Comparison of ENCODE assay signal across 17 mouse cellular contexts in the genomic region with DNA sequence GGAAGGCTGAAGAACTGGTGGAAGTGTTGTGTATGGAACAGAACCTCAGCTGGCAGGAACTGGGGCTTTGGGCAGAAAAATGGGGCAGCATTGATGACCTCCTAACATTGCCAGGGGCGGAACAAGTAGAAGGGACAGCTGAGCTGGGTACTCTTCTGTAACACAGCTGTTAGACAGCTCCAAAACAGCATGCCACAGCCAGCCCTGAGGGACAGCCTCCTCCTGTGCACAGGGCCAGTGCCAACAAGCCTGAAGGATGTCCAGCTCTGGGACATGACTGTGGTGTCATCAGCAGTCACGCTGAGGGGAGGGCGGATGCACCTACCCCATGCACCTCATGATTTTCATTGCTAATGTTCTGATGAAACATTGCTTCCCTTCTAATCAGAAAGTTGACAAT.
A peak's percentile ranks its signal among the peaks of the same experiment; 100 is the strongest.
DNase-seq lines count a peak whose midpoint lies in the region; ATAC-seq lines count a peak whose summit lies in the region.
"Had no signal": no experiment of that assay in that cellular context is flagged by ENCODE, and none has a peak within 500 bp of the region (broad histone marks: within the 10 kb centered on the region; RNA-seq: fewer than 3 reads in every experiment).

No protein-coding gene starts in this region.

- DNase-seq in forebrain, embryonic 11.5 days (ENCODE audit: low spot score), result no peak
- peak; percentile 48 for DNase-seq in gastrocnemius, postnatal 25 days
- no peak for DNase-seq in cerebellum, adult 8-10 months
- DNase-seq in left cerebral cortex, postnatal 25 days (ENCODE audit: low spot score in 2 of 2), result no peak
- DNase-seq: adrenal gland, adult 2 months; cerebellum, postnatal 14 days; heart, adult 2 months; kidney, adult 8-10 months; kidney, postnatal 25 days; liver, embryonic 13.5 days; thymus, postnatal 36 days had no signal

- WGBS in forebrain, embryonic 11.5 days, result 86% methylated on average over 3 of the region's 3 CpGs
- 85% methylated on average over 3 of the region's 3 CpGs for WGBS in forebrain, embryonic 15.5 days
- 79% methylated on average over 3 of the region's 3 CpGs for WGBS in midbrain, embryonic 13.5 days
- WGBS in midbrain, embryonic 16.5 days, result 85% methylated on average over 3 of the region's 3 CpGs
- WGBS in neural tube, embryonic 15.5 days, result 68% methylated on average over 3 of the region's 3 CpGs

- no peaks in the 10 kb centered on the region for H3K9me3 ChIP-seq in forebrain, embryonic 11.5 days (ENCODE audit: control insufficient read depth, low read length)
- H3K9me3 ChIP-seq in forebrain, embryonic 15.5 days, result no peaks in the 10 kb centered on the region; the same call in 1 of the 2 replicates
- no peaks in the 10 kb centered on the region for H3K9me3 ChIP-seq in midbrain, embryonic 13.5 days
- no peaks in the 10 kb centered on the region for H3K9me3 ChIP-seq in midbrain, embryonic 16.5 days (replicated peaks; ENCODE audit: control insufficient read depth, low read length, poor library complexity, severe bottlenecking)
- H3K9me3 ChIP-seq in neural tube, embryonic 15.5 days (replicated peaks), result no peaks in the 10 kb centered on the region
- H3K9me3 ChIP-seq: liver, embryonic 13.5 days had no signal

- no peak overlapping the region for H3K4me2 ChIP-seq in forebrain, embryonic 11.5 days (ENCODE audit: low read depth, low read length, severe bottlenecking)
- no peak overlapping the region for H3K4me2 ChIP-seq in forebrain, embryonic 15.5 days (replicated peaks)
- H3K4me2 ChIP-seq in midbrain, embryonic 13.5 days (replicated peaks), result no peak overlapping the region
- H3K4me2 ChIP-seq in midbrain, embryonic 16.5 days (ENCODE audit: low read length), result no peak overlapping the region
- H3K4me2 ChIP-seq in neural tube, embryonic 15.5 days, result no peak overlapping the region
- H3K4me2 ChIP-seq: liver, embryonic 13.5 days had no signal

- no peak overlapping the region for H3K9ac ChIP-seq in forebrain, embryonic 11.5 days (ENCODE audit: low read length)
- no peak overlapping the region for H3K9ac ChIP-seq in forebrain, embryonic 15.5 days (replicated peaks)
- H3K9ac ChIP-seq in midbrain, embryonic 13.5 days (replicated peaks), result no peak overlapping the region
- no peak overlapping the region for H3K9ac ChIP-seq in midbrain, embryonic 16.5 days (ENCODE audit: low read depth, low read length)
- no peak overlapping the region for H3K9ac ChIP-seq in neural tube, embryonic 15.5 days (replicated peaks)
- H3K9ac ChIP-seq: liver, embryonic 13.5 days had no signal

- H3K4me1 ChIP-seq in forebrain, embryonic 11.5 days (replicated peaks; ENCODE audit: control insufficient read depth, insufficient read depth, low read length), result peaks cover 21% of the 10 kb centered on the region
- peaks cover 52% of the 10 kb centered on the region for H3K4me1 ChIP-seq in forebrain, embryonic 15.5 days
- H3K4me1 ChIP-seq in midbrain, embryonic 13.5 days (replicated peaks), result peaks cover 69% of the 10 kb centered on the region
- H3K4me1 ChIP-seq in midbrain, embryonic 16.5 days (ENCODE audit: control insufficient read depth, insufficient read depth, low read length), result peaks cover 37% of the 10 kb centered on the region
- H3K4me1 ChIP-seq in neural tube, embryonic 15.5 days, result peaks cover 63% of the 10 kb centered on the region

- no peak for ATAC-seq in forebrain, embryonic 11.5 days (replicated peaks; ENCODE audit: low FRiP score)
- ATAC-seq in forebrain, embryonic 15.5 days (replicated peaks), result no peak
- ATAC-seq in midbrain, embryonic 13.5 days, result no peak
- ATAC-seq in midbrain, embryonic 16.5 days, result no peak
- no peak for ATAC-seq in neural tube, embryonic 15.5 days (ENCODE audit: low FRiP score)

- peak overlapping the region; percentile 74 for H3K27ac ChIP-seq in forebrain, embryonic 11.5 days (ENCODE audit: low read depth, low read length)
- no peak overlapping the region for H3K27ac ChIP-seq in forebrain, embryonic 15.5 days (replicated peaks)
- H3K27ac ChIP-seq in midbrain, embryonic 13.5 days, result peak overlapping the region; percentile 79
- no peak overlapping the region; the same call in 1 of the 2 replicates for H3K27ac ChIP-seq in midbrain, embryonic 16.5 days (ENCODE audit: low read length)
- H3K27ac ChIP-seq in neural tube, embryonic 15.5 days (replicated peaks), result 0 out of 2 replicates have a peak overlapping the region, but pooled peaks have one; percentile 70
- H3K27ac ChIP-seq: heart, adult 2 months; left cerebral cortex, adult 2 months; liver, embryonic 13.5 days had no signal

- no peaks in the 10 kb centered on the region for H3K27me3 ChIP-seq in forebrain, embryonic 11.5 days (ENCODE audit: control insufficient read depth, insufficient read depth, low read length)
- no peaks in the 10 kb centered on the region for H3K27me3 ChIP-seq in forebrain, embryonic 15.5 days
- H3K27me3 ChIP-seq in midbrain, embryonic 13.5 days, result no peaks in the 10 kb centered on the region
- no peaks in the 10 kb centered on the region for H3K27me3 ChIP-seq in midbrain, embryonic 16.5 days (ENCODE audit: control insufficient read depth, insufficient read depth, low read depth, low read length)
- H3K27me3 ChIP-seq in neural tube, embryonic 15.5 days (replicated peaks), result no peaks in the 10 kb centered on the region
- H3K27me3 ChIP-seq: liver, embryonic 13.5 days had no signal

- H3K4me3 ChIP-seq in forebrain, embryonic 11.5 days (ENCODE audit: low read depth, low read length), result no peak overlapping the region
- no peak overlapping the region for H3K4me3 ChIP-seq in forebrain, embryonic 15.5 days
- H3K4me3 ChIP-seq in midbrain, embryonic 13.5 days (replicated peaks), result no peak overlapping the region
- H3K4me3 ChIP-seq in midbrain, embryonic 16.5 days (ENCODE audit: low read depth, low read length), result no peak overlapping the region
- no peak overlapping the region for H3K4me3 ChIP-seq in neural tube, embryonic 15.5 days (replicated peaks)
- H3K4me3 ChIP-seq: erythroblast, embryonic 14.5 days; heart, adult 2 months; left cerebral cortex, adult 2 months; liver, embryonic 13.5 days had no signal

- intact Hi-C loops in left cerebral cortex, postnatal 25 days (cut with DNase I), result no loop called here

- no peaks in the 10 kb centered on the region for H3K36me3 ChIP-seq in forebrain, embryonic 11.5 days (ENCODE audit: control insufficient read depth, insufficient read depth, low read length)
- no peaks in the 10 kb centered on the region for H3K36me3 ChIP-seq in forebrain, embryonic 15.5 days
- H3K36me3 ChIP-seq in midbrain, embryonic 13.5 days, result peaks cover 24% of the 10 kb centered on the region
- no peaks in the 10 kb centered on the region for H3K36me3 ChIP-seq in midbrain, embryonic 16.5 days (ENCODE audit: control insufficient read depth, insufficient read depth, low read length)
- no peaks in the 10 kb centered on the region for H3K36me3 ChIP-seq in neural tube, embryonic 15.5 days
- H3K36me3 ChIP-seq: liver, embryonic 13.5 days had no signal

Comparison
In these comparisons a context has a peak if more than half of its experiments do, and no peak if none do; other contexts are left out.
1. H3K27ac ChIP-seq: peak in forebrain, embryonic 11.5 days (single experiment), midbrain, embryonic 13.5 days (single experiment) and neural tube, embryonic 15.5 days (single experiment); none in forebrain, embryonic 15.5 days (single experiment) and midbrain, embryonic 16.5 days (single experiment).